Mouse (Mus musculus) liver, embryonic 14.5 days (tissue): Measurements from ENCODE around the gene Stub1.

Experiments used
- CTCF ChIP-seq: IDR thresholded peaks from 2 replicates; pipeline ENCODE4 v1.5.1; 2016; ENCODE audit warnings: antibody characterized with exemption, low read depth, control low read depth
- EP300 ChIP-seq: IDR thresholded peaks from 2 replicates; pipeline ENCODE4 v1.6.1; 2016; ENCODE audit warnings: antibody characterized with exemption, low read depth

DNA sequence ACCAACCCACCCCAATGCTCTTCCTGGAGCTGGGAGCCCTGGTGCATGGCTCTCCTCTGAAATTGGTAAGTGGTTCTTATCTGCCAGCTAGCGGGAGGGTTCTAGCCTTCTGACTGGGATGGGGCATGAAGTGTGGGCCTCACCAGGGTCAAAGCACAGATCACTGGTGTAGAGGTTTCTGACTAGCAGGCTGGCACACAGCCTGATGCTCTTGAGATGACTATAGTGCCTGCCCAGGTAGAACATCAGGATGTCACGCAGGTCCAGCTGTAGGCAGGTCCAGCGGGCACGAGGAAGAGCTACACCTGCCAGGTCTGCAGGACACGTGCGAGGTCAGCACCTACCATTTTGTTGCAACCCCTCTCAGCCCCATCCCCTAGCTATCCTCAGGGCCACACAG is 27.0 kb upstream of the Stub1 start:
- no peak for TF ChIP-seq EP300
- no peak for TF ChIP-seq CTCF
